Mouse (Mus musculus) erythroblast, embryonic 14.5 days (primary cell): ENCODE measurements around the gene Supt7l.

Source experiments
- GATA1 ChIP-seq: IDR thresholded peaks from 2 replicates; pipeline ENCODE4 v1.6.1; 2012; ENCODE audit warnings: low read length, inconsistent platforms, mixed read lengths
- TAL1 ChIP-seq: IDR thresholded peaks from 3 replicates; pipeline ENCODE4 v1.6.1; 2012; ENCODE audit warnings: low read length, inconsistent platforms, mixed read lengths

DNA sequence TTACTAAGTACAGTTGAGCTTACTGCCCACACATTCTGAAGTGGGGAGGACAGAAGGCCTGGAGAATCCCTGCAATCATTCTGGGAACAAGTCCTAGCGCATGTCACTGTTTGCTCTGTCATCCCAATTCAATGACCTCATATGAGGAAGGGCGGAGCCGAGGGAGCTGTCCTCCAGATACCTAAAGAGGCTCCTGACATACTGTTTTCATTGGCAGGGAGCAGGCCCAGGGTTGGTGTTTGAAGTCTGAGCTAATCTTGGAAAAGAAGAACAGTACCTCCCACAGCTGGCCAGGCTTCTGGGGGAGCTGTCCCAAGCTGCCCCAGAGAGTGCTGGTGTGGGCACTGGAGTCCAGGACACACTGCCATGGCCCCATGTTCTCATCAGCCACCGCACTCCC, 37.4 kb upstream of the Supt7l start:
- TF ChIP-seq TAL1 (no peak), GATA1 (no peak)
